Mouse (Mus musculus): Measurements from ENCODE around the gene Tsacc.

DNA sequence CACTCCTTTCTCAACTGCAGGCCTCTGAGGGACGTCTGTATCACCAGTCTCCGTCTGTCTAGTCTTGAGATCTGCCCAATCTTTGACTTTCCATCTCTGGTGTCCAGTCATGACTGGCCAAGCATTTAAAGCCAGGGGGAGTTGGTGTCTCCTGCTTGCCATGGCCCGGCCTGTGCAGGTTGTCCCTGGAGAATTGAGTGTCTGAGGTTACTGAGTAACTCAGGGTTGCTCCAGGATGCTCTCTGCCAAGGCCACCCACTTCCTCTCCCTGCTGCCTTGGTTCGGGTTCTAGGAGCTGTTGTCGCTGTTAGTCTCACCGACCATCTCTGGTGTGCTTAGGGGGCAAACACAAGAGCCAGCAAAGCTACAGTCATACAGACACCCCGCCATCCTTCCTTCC is 40.4 kb downstream of the Tsacc start:
- TF ChIP-seq CTCF (IDR thresholded peaks at IDR 0.05; ENCODE audit: control insufficient read depth, insufficient read depth, low read length) (no peak), POLR2A (IDR thresholded peaks at IDR 0.05; ENCODE audit: borderline replicate concordance, control insufficient read depth, low read depth, low read length) (no peak)

All from bone marrow, adult 2 months (tissue).